Mouse (Mus musculus): ENCODE data around the gene Chid1. TPM values are rescaled to one million over a fixed set of nuclear protein-coding genes. Genes with fewer than 3 reads are reported as not detected.

The Chid1 gene
- 15.4 and 19.4 TPM in 2 replicates for total RNA-seq (2014; fragmentation: Nextera tagmentation)
- 25.1 and 32.5 TPM in 2 replicates for total RNA-seq (2017)
- polyA plus RNA-seq (2012), result 14.4 and 19.2 TPM in 2 replicates

- TF ChIP-seq CTCF (IDR thresholded peaks at IDR 0.05; ENCODE audit: low read depth, low read length) (no peak), GATA1 (IDR thresholded peaks at IDR 0.05; ENCODE audit: borderline replicate concordance, low read length) (no peak), TAL1 (conservative IDR thresholded peaks at IDR 0.05; ENCODE audit: low read depth, low read length) (no peak), POLR2AphosphoS5 (IDR thresholded peaks at IDR 0.05; ENCODE audit: insufficient replicate concordance, low read depth, low read length) (no peak), GATA2 (IDR thresholded peaks at IDR 0.05; ENCODE audit: borderline replicate concordance, low read depth, low read length) (no peak)
- Histone ChIP-seq H3K27me3 (ENCODE audit: insufficient read depth, low read length) (peaks cover 18% of the 10 kb centered on the region), H3K4me1 (ENCODE audit: insufficient read depth, low read depth, low read length) (peaks cover 34% of the 10 kb centered on the region), H3K4me3 (ENCODE audit: low read depth, low read length) (peak within 1 kb of the TSS; percentile 89), H3K9me3 (replicated peaks) (no peaks in the 10 kb centered on the region), H3K36me3 (replicated peaks) (peaks cover 21% of the 10 kb centered on the region)
- DNase-seq (ENCODE audit: low spot score), result peak; percentile 86
- ATAC-seq (ENCODE audit: extremely low read depth, insufficient number of reproducible peaks, low FRiP score, poor library complexity, severe bottlenecking), result peak; percentile 95
These were observed at the start of gene Chid1 for GRCm38 (mm10) chr7:141539556-141540311. Gene Chid1 (minus strand): TSS chr7:141539857.

GRCm38 (mm10) chr7:141588890-141589289 is 49.2 kb upstream of the Chid1 start:
- DNase-seq (ENCODE audit: low spot score) (no peak), ATAC-seq (ENCODE audit: extremely low read depth, insufficient number of reproducible peaks, low FRiP score, poor library complexity, severe bottlenecking) (no peak)
- H3K36me3 ChIP-seq (replicated peaks), result no peaks in the 10 kb centered on the region
- no peak overlapping the region for H3K4me3 ChIP-seq (ENCODE audit: low read depth, low read length)
- no peaks in the 10 kb centered on the region for H3K4me1 ChIP-seq (ENCODE audit: insufficient read depth, low read depth, low read length)
- peaks cover 3% of the 10 kb centered on the region; the same call in 1 of the 2 replicates for H3K27me3 ChIP-seq (ENCODE audit: insufficient read depth, low read length)
- H3K9me3 ChIP-seq (replicated peaks), result no peaks in the 10 kb centered on the region
- TF ChIP-seq GATA2 (IDR thresholded peaks at IDR 0.05; ENCODE audit: borderline replicate concordance, low read depth, low read length) (no peak), TAL1 (conservative IDR thresholded peaks at IDR 0.05; ENCODE audit: low read depth, low read length) (no peak), POLR2AphosphoS5 (IDR thresholded peaks at IDR 0.05; ENCODE audit: insufficient replicate concordance, low read depth, low read length) (no peak), CTCF (IDR thresholded peaks at IDR 0.05; ENCODE audit: low read depth, low read length) (no peak), GATA1 (IDR thresholded peaks at IDR 0.05; ENCODE audit: borderline replicate concordance, low read length) (no peak)

DNA sequence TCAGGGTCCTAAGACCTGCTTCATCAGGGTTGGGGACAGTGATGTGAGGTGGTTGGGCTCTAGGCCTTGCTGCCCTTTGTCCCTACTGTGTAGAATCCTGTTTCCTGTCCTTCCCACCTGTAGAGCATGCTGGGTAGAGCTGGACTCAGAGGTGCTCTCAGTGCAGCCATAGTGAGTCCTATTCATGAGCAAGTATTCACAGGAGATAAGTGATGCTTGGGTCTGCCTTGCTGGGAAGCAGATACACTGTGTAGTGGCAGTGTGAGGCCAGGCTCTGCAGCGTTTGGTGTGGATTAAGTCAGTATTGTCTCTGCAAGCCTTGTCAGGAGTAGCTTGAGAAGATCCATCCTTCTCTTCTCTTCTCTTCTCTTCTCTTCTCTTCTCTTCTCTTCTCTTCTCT is 46.2 kb upstream of the Chid1 start:
- no peaks in the 10 kb centered on the region for H3K36me3 ChIP-seq (replicated peaks)
- TF ChIP-seq GATA1 (IDR thresholded peaks at IDR 0.05; ENCODE audit: borderline replicate concordance, low read length), result no peak
- TF ChIP-seq TAL1 (conservative IDR thresholded peaks at IDR 0.05; ENCODE audit: low read depth, low read length), result no peak
- H3K4me1 ChIP-seq (ENCODE audit: insufficient read depth, low read depth, low read length), result no peaks in the 10 kb centered on the region
- H3K9me3 ChIP-seq (replicated peaks), result no peaks in the 10 kb centered on the region
- ATAC-seq (ENCODE audit: extremely low read depth, insufficient number of reproducible peaks, low FRiP score, poor library complexity, severe bottlenecking) (no peak), DNase-seq (ENCODE audit: low spot score) (no peak)
- H3K4me3 ChIP-seq (ENCODE audit: low read depth, low read length), result no peak overlapping the region
- H3K27me3 ChIP-seq (ENCODE audit: insufficient read depth, low read length), result peaks cover 7% of the 10 kb centered on the region; the same call in 1 of the 2 replicates

DNA sequence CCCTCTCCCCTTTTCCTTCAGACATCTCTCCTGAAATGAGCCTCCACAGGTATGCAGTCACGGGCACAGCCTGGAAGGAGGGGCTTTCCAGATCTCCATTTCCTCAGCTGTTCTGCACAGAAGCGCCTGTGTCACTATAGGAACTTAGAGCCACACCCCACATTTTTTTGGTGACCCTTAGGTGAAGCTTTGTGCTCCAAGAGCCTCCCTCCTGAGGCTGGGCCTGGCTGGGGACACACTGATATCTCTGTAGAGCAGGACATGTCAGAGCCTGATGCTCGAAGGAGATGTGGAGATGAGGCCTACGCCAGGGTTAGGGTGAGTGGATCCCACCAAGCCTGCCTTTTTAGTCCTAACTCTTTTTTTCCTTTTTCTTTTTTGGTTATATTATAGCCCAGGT is 45.6 kb upstream of the Chid1 start:
- Histone ChIP-seq H3K27me3 (ENCODE audit: insufficient read depth, low read length) (peaks cover 7% of the 10 kb centered on the region; the same call in 1 of the 2 replicates), H3K36me3 (replicated peaks) (no peaks in the 10 kb centered on the region), H3K9me3 (replicated peaks) (no peaks in the 10 kb centered on the region), H3K4me3 (ENCODE audit: low read depth, low read length) (no peak overlapping the region), H3K4me1 (ENCODE audit: insufficient read depth, low read depth, low read length) (no peaks in the 10 kb centered on the region)
- no peak for TF ChIP-seq TAL1 (conservative IDR thresholded peaks at IDR 0.05; ENCODE audit: low read depth, low read length)
- no peak for ATAC-seq (ENCODE audit: extremely low read depth, insufficient number of reproducible peaks, low FRiP score, poor library complexity, severe bottlenecking)
- no peak for DNase-seq (ENCODE audit: low spot score)

DNA sequence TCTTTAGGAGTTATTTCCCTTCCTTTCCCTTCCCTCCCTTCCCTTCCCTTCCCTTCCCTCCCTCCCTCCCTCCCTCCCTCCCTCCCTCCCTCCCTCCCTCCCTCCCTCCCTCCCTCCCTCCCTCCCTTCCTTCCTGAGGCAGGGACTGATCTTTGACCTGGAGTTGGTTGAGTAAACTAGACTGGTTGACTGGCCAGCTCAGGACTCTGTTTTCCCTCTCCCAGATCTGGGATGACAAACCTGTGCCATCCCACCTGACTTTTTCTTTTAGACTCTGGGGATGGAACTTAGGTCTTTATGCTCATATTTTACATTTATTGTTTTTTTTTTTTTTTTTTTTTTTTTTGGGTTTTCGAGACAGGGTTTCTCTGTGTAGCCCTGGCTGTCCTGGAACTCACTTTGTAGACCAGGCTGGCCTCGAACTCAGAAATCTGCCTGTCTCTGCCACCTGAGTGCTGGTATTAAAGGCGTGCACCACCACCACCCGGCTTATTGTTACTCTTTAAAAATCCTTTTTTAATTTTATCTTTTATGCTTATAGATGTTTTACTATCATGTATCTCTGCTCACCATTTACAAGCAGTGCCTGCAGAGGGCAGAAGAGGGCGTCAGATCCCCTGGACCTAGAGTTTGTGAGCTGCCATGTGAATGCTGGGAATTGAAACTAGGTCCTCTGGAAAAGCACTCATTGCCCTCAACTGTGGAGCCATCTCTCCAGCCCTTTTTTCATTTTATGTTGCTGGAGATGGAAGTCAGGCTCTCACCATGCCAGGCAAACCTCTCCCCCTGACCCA is 44.6 kb upstream of the Chid1 start:
- H3K4me3 ChIP-seq (ENCODE audit: low read depth, low read length), result no peak overlapping the region
- DNase-seq (ENCODE audit: low spot score), result no peak

GRCm38 (mm10) chr7:141581323-141581722 is 41.7 kb upstream of the Chid1 start:
- H3K4me3 ChIP-seq (ENCODE audit: low read depth, low read length), result no peak overlapping the region
- peaks cover 7% of the 10 kb centered on the region; the same call in 1 of the 2 replicates for H3K27me3 ChIP-seq (ENCODE audit: insufficient read depth, low read length)
- ATAC-seq (ENCODE audit: extremely low read depth, insufficient number of reproducible peaks, low FRiP score, poor library complexity, severe bottlenecking), result no peak
- peaks cover 2% of the 10 kb centered on the region; the same call in 1 of the 2 replicates for H3K4me1 ChIP-seq (ENCODE audit: insufficient read depth, low read depth, low read length)
- no peaks in the 10 kb centered on the region for H3K36me3 ChIP-seq (replicated peaks)
- no peak for TF ChIP-seq GATA1 (IDR thresholded peaks at IDR 0.05; ENCODE audit: borderline replicate concordance, low read length)
- no peak for TF ChIP-seq CTCF (IDR thresholded peaks at IDR 0.05; ENCODE audit: low read depth, low read length)
- TF ChIP-seq POLR2AphosphoS5 (IDR thresholded peaks at IDR 0.05; ENCODE audit: insufficient replicate concordance, low read depth, low read length), result no peak
- no peak for TF ChIP-seq TAL1 (conservative IDR thresholded peaks at IDR 0.05; ENCODE audit: low read depth, low read length)
- no peak for TF ChIP-seq GATA2 (IDR thresholded peaks at IDR 0.05; ENCODE audit: borderline replicate concordance, low read depth, low read length)
- no peak for DNase-seq (ENCODE audit: low spot score)
- H3K9me3 ChIP-seq (replicated peaks), result no peaks in the 10 kb centered on the region

More for the DNA sequence above, 44.6 kb upstream of the Chid1 start:
- no peaks in the 10 kb centered on the region for H3K4me1 ChIP-seq (ENCODE audit: insufficient read depth, low read depth, low read length)
- no peaks in the 10 kb centered on the region for H3K9me3 ChIP-seq (replicated peaks)
- no peaks in the 10 kb centered on the region for H3K36me3 ChIP-seq (replicated peaks)
- peaks cover 7% of the 10 kb centered on the region; the same call in 1 of the 2 replicates for H3K27me3 ChIP-seq (ENCODE audit: insufficient read depth, low read length)
- ATAC-seq (ENCODE audit: extremely low read depth, insufficient number of reproducible peaks, low FRiP score, poor library complexity, severe bottlenecking), result no peak
- no peak for TF ChIP-seq POLR2AphosphoS5 (IDR thresholded peaks at IDR 0.05; ENCODE audit: insufficient replicate concordance, low read depth, low read length)
- no peak for TF ChIP-seq TAL1 (conservative IDR thresholded peaks at IDR 0.05; ENCODE audit: low read depth, low read length)
- TF ChIP-seq GATA1 (IDR thresholded peaks at IDR 0.05; ENCODE audit: borderline replicate concordance, low read length), result no peak
- TF ChIP-seq GATA2 (IDR thresholded peaks at IDR 0.05; ENCODE audit: borderline replicate concordance, low read depth, low read length), result no peak
- no peak for TF ChIP-seq CTCF (IDR thresholded peaks at IDR 0.05; ENCODE audit: low read depth, low read length)

All from G1E (cell line).